Comparison of ENCODE assay signal across 14 mouse cellular contexts in the genomic region with DNA sequence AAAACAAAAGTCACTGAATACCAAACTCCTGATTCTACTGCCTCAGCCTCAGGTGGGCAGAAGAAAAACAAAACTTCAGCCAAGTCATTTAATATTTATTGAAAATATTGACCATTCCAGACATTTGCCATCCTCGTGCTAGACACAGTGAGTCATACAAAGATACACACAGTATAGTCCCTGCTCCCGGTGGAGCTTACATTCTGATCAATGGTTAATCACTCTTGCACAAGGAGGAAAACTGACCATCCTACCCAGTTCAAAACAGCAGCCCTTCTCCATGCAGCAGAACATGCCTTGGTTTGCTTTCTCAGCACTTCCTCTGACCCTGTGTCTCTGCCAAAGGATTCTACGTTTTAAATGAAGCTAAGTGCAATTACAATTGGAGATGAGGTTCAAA.
"Had no signal": no experiment of that assay in that cellular context is flagged by ENCODE, and none has a peak within 500 bp of the region (broad histone marks: within the 10 kb centered on the region; RNA-seq: fewer than 3 reads in every experiment).

No protein-coding gene starts in this region.

- H3K27ac ChIP-seq: kidney, embryonic 15.5 days; limb, embryonic 13.5 days; midbrain, embryonic 13.5 days; neural tube, embryonic 15.5 days had no signal

- H3K4me2 ChIP-seq: kidney, embryonic 15.5 days; limb, embryonic 13.5 days; midbrain, embryonic 13.5 days; neural tube, embryonic 15.5 days had no signal

- H3K4me1 ChIP-seq: kidney, embryonic 15.5 days; limb, embryonic 13.5 days; midbrain, embryonic 13.5 days; neural tube, embryonic 15.5 days had no signal

- H3K9me3 ChIP-seq: kidney, embryonic 15.5 days; limb, embryonic 13.5 days; midbrain, embryonic 13.5 days; neural tube, embryonic 15.5 days had no signal

- H3K9ac ChIP-seq: kidney, embryonic 15.5 days; limb, embryonic 13.5 days; midbrain, embryonic 13.5 days; neural tube, embryonic 15.5 days had no signal

- H3K4me3 ChIP-seq: kidney, embryonic 15.5 days; limb, embryonic 13.5 days; midbrain, embryonic 13.5 days; neural tube, embryonic 15.5 days had no signal

- DNase-seq: kidney, adult 2 months; kidney, postnatal 25 days; layer of hippocampus, adult 9-11 months; left cerebral cortex, postnatal 4 days; lung, adult 2 months; lung, postnatal 36 days; thymus, adult 2 months; thymus, postnatal 25 days had no signal

- H3K36me3 ChIP-seq: midbrain, embryonic 13.5 days; neural tube, embryonic 15.5 days had no signal

- H3K27me3 ChIP-seq: kidney, embryonic 15.5 days; limb, embryonic 13.5 days; midbrain, embryonic 13.5 days; neural tube, embryonic 15.5 days had no signal

- ATAC-seq: inflammation-experienced regulatory T-cells, adult 6 months; lung, postnatal 0 days; midbrain, embryonic 13.5 days had no signal
